Mouse (Mus musculus) heart, embryonic 15.5 days (tissue): ENCODE measurements around the gene Zfp260. TPM values are rescaled to one million over a fixed set of nuclear protein-coding genes. Genes with fewer than 3 reads are reported as not detected.

Experiments used
- ATAC-seq: fragments of 200-750 bp; cut with Nextera tagmentation; replicated peaks from 2 replicates; pipeline ENCODE4 v1.8.0; 2017; ENCODE audit warnings: low read depth, moderate TSS enrichment; ENCODE audit not compliant: insufficient number of reproducible peaks, insufficient read depth, low FRiP score
- H3K27ac ChIP-seq: fragments of 300-500 bp; sonication (generic); 2 replicates; pipeline ENCODE4 v1.5.1; 2015; ENCODE audit warnings: mild to moderate bottlenecking, inconsistent platforms
- H3K27me3 ChIP-seq: fragments of 300-500 bp; sonication (generic); 2 replicates; pipeline ENCODE4 v1.6.1; 2015; ENCODE audit warnings: inconsistent platforms
- H3K36me3 ChIP-seq: fragments of 300-500 bp; sonication (generic); 2 replicates; pipeline ENCODE4 v1.6.1; 2015; ENCODE audit warnings: mild to moderate bottlenecking, inconsistent platforms
- H3K4me1 ChIP-seq: fragments of 300-500 bp; sonication (generic); replicated peaks from 2 replicates; pipeline ENCODE4 v1.6.1; 2015; ENCODE audit warnings: inconsistent platforms
- H3K4me2 ChIP-seq: fragments of 300-500 bp; sonication (generic); 2 replicates; pipeline ENCODE4 v1.6.1; 2015; ENCODE audit warnings: inconsistent platforms, mild to moderate bottlenecking, moderate library complexity
- H3K4me3 ChIP-seq: fragments of 300-500 bp; sonication (generic); 2 replicates; pipeline ENCODE4 v1.5.1; 2015; ENCODE audit warnings: mild to moderate bottlenecking, inconsistent platforms
- H3K9ac ChIP-seq: fragments of 300-500 bp; sonication (generic); 2 replicates; pipeline ENCODE4 v1.6.1; 2015; ENCODE audit warnings: mild to moderate bottlenecking, inconsistent platforms
- H3K9me3 ChIP-seq: fragments of 300-500 bp; sonication (generic); replicated peaks from 2 replicates; pipeline ENCODE4 v1.6.1; 2016; ENCODE audit warnings: inconsistent platforms
- WGBS: fragments of 180-500 bp; shearing (Covaris S2); methylation state at CpG from one replicate; pipeline ENCODE4 v1.1.7; 2015; ENCODE audit warnings: mixed read lengths; 5-methylcytosine and 5-hydroxymethylcytosine counted together
- polyA plus RNA-seq: library from polyadenylated mRNA; unstranded; fragments of >200 nt; fragmentation: Nextera tagmentation; extraction: Ambion mirVana; gene quantifications from 2 replicates; pipeline ENCODE4 v1.2.1, GENCODE M21; 2015

Zfp260 gene
- polyA plus RNA-seq = 72.9 and 75.3 TPM in 2 replicates

DNA sequence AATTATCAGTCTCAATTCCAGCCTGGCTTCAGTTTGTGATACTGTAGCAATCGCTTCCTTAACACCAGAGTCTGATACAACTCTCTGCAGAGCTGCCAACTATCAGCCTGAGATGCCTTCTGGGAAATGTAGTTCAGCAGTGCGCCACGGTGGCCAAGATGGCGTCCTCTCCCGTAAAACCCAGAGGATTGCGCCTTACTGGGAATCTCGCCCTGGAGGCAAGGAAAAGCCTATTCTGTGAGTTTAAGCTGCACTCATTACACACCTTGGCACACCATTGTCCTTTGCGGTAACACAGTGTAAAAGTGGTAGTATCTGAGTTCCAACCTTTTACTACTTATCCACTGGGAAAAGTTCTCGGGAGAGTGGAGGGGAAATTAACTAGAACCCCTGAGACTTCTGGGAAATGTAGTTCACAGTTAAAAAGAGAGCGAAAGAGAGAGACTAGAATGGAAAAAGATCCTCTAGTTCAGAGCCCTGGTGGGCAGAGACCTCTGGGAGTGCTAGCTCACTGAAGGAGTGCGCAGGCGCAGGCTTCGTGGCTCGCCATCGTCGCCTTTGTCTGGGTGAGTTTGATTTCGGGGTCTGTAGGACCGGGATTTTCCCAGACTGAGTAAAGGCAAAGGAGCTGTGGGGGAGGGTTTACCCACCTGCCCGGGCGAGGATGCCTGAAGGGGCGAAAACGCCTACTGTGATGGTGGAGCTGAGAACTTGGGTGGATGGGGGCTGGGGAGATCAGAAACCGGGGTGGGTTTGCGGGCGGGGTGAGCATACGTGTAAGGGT, at the start of gene Zfp260:
TSS of gene Zfp260 (plus strand) at position 132 of the 784 bp plus-strand sequence.
- WGBS = under 1% methylated on average over 26 of the region's 26 CpGs
- Histone ChIP-seq H3K36me3 (peaks cover 14% of the 10 kb centered on the region), H3K27me3 (no peaks in the 10 kb centered on the region), H3K9me3 (no peaks in the 10 kb centered on the region), H3K27ac (peak within 1 kb of the TSS; percentile 99), H3K4me1 (peaks cover 29% of the 10 kb centered on the region), H3K4me3 (peak within 1 kb of the TSS; percentile 86), H3K4me2 (peak within 1 kb of the TSS; percentile 74), H3K9ac (peak within 1 kb of the TSS; percentile 87)
- peak; percentile 79 for ATAC-seq

DNA sequence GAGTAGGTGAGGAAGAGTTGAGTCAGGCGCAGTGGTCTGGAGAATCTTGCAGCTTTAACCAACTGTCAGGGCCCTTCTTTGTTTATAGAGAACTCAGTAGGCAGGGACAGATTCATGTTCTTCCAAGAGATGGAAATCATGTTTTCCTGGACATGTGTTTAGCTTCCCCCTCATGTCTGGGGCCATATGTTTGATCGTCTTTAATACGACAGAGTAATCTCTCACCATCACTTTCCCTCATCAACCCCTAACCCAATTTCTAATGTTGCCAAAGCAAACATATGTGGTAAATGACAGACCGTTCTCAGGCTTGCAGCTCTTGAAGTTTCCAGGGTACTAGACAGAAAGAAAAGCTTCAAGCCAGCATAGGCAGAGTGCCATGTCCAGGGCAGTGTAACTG, 46.5 kb upstream of the Zfp260 start:
- Histone ChIP-seq H3K36me3 (no peaks in the 10 kb centered on the region), H3K4me3 (no peak overlapping the region), H3K4me2 (no peak overlapping the region), H3K9ac (no peak overlapping the region), H3K9me3 (no peaks in the 10 kb centered on the region), H3K4me1 (peaks cover 5% of the 10 kb centered on the region), H3K27me3 (no peaks in the 10 kb centered on the region), H3K27ac (no peak overlapping the region)
- WGBS = 58% methylated on average over 4 of the region's 4 CpGs
- ATAC-seq = no peak

DNA sequence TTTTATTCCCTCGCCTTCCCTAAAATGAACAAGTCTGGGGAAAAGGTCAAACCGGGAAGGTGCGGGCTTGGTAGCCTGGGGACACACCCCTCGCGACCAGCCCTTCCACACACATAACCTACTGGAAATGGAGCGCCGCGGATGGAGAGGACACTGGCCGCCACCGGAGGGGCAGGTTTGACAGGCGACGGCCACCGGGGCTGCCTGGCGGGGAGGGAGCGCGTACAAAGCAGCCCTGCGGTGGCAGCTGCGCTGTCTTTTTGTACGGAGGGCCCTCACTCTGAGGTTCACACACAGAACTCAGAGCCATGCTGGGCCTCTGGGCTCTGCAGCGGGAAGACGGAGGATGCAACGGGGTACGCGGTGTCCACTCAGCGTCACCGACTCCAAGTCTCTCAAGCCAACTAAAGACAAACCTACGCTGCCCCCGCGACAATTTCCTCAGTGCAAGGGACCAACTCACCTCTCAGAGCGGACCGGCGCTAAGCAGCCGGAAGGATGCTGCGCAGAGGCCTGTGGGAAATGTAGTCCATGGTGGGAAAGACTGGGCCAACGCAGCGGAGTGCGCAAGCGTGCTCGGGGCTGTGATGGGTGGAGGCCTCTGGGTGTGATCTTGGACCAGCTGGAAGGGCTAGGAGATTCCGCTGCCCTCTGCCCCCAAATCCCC, 43.6 kb upstream of the Zfp260 start, which contains the start of gene Zfp14:
TSS of gene Zfp14 (minus strand) at position 499 of the 667 bp plus-strand sequence.
- H3K36me3 ChIP-seq = peaks cover 6% of the 10 kb centered on the region
- ATAC-seq = peak; percentile 97
- H3K27me3 ChIP-seq = no peaks in the 10 kb centered on the region
- H3K27ac ChIP-seq = peak within 1 kb of the TSS; percentile 68
- peak within 1 kb of the TSS; percentile 66 for H3K9ac ChIP-seq
- H3K9me3 ChIP-seq = no peaks in the 10 kb centered on the region
- H3K4me2 ChIP-seq = peak within 1 kb of the TSS; percentile 84
- WGBS = under 1% methylated on average over 40 of the region's 40 CpGs
- peak within 1 kb of the TSS; percentile 63 for H3K4me3 ChIP-seq
- peaks cover 5% of the 10 kb centered on the region for H3K4me1 ChIP-seq

DNA sequence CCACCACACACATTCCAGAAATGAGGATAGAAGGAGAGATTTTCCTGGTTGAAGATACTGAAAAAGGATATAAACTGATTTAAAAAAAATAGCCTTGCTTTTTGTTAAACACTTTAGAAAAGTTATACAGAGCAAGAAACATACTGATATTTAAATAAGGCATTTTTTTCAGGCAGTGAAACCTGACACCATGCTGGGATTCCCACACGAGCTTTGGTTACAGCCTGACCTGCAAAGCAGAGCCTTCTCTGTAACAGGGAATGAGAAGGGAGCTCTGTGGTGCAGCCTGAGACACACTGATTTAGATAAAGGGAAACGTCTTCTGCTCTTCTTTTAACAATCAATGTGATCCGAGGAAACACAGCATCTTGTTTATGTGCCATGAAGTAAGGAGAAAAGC, 41.0 kb upstream of the Zfp260 start:
- Histone ChIP-seq H3K27me3 (no peaks in the 10 kb centered on the region), H3K9ac (no peak overlapping the region)
- ATAC-seq = no peak

DNA sequence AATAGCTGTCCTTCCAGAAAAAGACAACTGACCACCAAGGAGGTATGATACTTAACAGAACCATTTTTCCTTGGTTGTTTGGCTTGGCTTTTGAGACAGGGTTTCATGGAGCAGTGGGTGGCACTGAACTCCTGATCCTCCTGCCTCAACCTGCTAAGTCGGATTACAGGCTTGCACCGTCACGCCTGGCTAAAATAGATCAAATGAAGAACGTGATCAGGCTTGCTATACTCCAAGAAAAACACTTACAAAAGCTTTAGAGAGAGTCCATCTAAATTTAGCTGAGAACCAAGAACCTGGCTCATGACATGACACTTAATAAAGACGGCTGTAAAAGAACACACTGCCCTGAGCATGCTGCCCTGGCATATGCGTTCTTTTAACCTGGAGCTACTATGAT, 34.2 kb upstream of the Zfp260 start:
- WGBS = 59% methylated on average over 6 of the region's 6 CpGs

More for the DNA sequence above, 41.0 kb upstream of the Zfp260 start:
- Histone ChIP-seq H3K36me3 (peaks cover 19% of the 10 kb centered on the region), H3K27ac (0 out of 2 replicates have a peak overlapping the region, but pooled peaks have one; percentile 1), H3K4me2 (no peak overlapping the region), H3K9me3 (no peaks in the 10 kb centered on the region), H3K4me3 (no peak overlapping the region), H3K4me1 (peaks cover 5% of the 10 kb centered on the region)
- 4% methylated on average over 3 of the region's 3 CpGs for WGBS

DNA sequence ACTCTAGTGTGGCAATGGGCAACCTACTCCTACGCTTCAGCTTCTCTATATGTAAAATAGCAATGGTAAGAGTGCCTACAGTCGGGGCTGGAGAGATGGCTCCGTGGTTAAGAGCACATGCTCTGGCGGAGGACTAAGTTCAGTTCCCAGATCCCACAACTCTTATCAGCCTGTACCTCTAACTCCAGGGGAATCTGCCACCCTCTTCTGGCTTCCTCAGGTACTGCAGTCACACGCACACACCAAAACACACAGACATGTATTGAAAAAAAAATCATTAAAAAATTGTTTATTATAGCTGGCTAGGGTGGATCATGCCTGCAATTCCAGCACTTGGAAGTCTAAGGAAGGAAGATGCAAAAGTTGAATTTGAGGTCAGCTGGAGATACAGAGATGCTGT, 32.1 kb upstream of the Zfp260 start:
- H3K4me1 ChIP-seq = 0 out of 2 replicates have a peak, but pooled peaks cover 6% of the 10 kb centered on the region
- H3K27ac ChIP-seq = no peak overlapping the region
- no peak overlapping the region for H3K4me2 ChIP-seq
- no peaks in the 10 kb centered on the region for H3K9me3 ChIP-seq
- 90% methylated on average over 5 of the region's 5 CpGs for WGBS
- peaks cover 16% of the 10 kb centered on the region; the same call in 1 of the 2 replicates for H3K36me3 ChIP-seq
- ATAC-seq = no peak
- H3K4me3 ChIP-seq = no peak overlapping the region
- H3K27me3 ChIP-seq = no peaks in the 10 kb centered on the region
- no peak overlapping the region for H3K9ac ChIP-seq

More for the DNA sequence above, 34.2 kb upstream of the Zfp260 start:
- no peak overlapping the region for H3K4me3 ChIP-seq
- H3K4me2 ChIP-seq = no peak overlapping the region
- H3K27ac ChIP-seq = peak overlapping the region; percentile 47
- 0 out of 2 replicates have a peak, but pooled peaks cover 6% of the 10 kb centered on the region for H3K4me1 ChIP-seq
- no peaks in the 10 kb centered on the region for H3K27me3 ChIP-seq
- no peak for ATAC-seq
- H3K9ac ChIP-seq = no peak overlapping the region
- H3K36me3 ChIP-seq = peaks cover 35% of the 10 kb centered on the region
- H3K9me3 ChIP-seq = no peaks in the 10 kb centered on the region

DNA sequence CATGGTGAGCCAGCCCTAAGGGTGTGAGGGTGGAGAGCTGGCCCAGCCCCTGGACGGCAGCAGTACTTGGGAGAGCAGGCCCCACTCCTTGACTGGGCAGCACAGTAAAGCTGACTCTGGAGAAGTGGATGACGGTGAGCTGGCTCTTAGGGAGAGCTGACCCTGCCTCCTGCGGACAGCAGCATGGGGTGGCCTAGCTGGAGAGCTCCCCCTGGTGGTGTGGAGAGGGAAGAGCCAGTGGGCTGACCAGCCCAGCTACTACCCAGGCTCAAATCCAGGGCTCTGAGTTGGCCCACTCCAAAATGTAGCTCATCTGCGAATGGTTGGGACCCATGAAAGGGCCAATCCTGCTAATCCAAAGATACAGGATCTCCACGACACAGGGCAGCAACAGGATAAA, 30.0 kb upstream of the Zfp260 start:
- no peaks in the 10 kb centered on the region for H3K27me3 ChIP-seq
- peaks cover 9% of the 10 kb centered on the region; the same call in 1 of the 2 replicates for H3K36me3 ChIP-seq
- no peak for ATAC-seq
- H3K4me2 ChIP-seq = no peak overlapping the region
- H3K4me3 ChIP-seq = no peak overlapping the region
- 75% methylated on average over 5 of the region's 5 CpGs for WGBS
- 0 out of 2 replicates have a peak, but pooled peaks cover 6% of the 10 kb centered on the region for H3K4me1 ChIP-seq
- no peak overlapping the region for H3K27ac ChIP-seq
- no peaks in the 10 kb centered on the region for H3K9me3 ChIP-seq
- no peak overlapping the region for H3K9ac ChIP-seq

DNA sequence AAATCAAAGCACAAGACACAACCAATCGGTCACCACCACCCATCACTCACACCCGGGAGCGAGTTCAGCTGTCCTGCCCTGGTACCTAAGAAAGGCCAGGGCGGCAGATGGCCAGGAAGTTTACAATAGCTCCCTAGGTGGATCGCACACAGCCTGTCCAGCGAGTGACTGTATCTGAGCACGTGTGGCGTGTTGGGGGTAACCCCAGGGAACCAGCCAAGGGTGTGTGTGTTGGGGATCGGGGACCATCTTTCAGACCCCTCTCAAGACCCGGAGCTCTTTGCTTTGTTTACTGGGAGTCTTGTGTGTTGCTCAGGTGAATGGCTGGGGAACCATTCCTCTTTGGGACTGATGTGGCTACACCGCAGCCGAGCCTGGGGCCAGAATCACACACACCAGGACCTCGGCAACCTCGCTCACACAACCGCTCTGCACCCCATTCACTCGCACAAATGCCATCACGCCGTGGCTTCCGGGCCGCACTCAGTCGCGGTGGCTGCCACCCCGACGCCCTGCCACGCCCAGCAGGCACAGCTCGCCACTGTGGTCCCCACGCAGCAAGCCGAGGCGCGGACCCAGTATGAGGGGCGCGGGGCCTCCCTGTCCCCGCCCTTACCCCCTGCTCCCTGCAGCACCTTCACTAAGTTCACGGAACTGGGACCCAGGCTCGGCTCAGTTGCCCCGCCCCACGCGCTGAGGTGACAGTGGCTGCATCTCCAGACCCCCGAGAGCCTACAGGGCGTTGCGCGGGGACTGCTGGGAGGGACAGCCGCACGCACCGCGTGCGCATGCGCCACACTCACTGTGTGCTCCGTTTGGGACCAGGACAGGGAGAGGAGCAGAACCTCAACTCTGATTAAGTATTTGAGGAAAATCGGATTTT, 22.2 kb upstream of the Zfp260 start, which contains the start of gene Zfp82:
TSS of gene Zfp82 (minus strand) at position 755 of the 883 bp plus-strand sequence.
- Histone ChIP-seq H3K9ac (peak within 1 kb of the TSS; percentile 77), H3K4me3 (peak within 1 kb of the TSS; percentile 78)
- under 1% methylated on average over 50 of the region's 50 CpGs for WGBS

DNA sequence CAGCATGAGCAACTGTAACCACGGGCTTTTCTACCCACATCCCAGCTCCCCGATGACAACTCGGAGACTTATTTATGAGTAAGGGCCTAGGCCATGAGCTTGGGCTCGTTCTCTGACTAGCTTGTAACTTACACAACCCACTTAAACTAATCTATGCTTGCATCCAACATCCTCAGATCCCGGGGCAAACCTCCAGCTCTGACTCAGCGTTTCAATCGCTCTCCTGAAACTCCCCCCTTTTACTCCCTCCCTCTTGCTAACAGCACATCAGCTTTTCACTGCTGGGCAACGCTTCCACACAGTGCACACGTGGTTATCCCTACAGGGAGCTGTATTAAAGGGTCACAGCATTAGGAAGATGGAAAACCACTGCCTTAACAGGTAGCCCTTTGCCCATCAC, 8.1 kb upstream of the Zfp260 start:
- no peaks in the 10 kb centered on the region for H3K27me3 ChIP-seq
- H3K9ac ChIP-seq = no peak overlapping the region
- ATAC-seq = no peak
- peaks cover 10% of the 10 kb centered on the region for H3K4me1 ChIP-seq
- 83% methylated on average over 9 of the region's 9 CpGs for WGBS
- H3K27ac ChIP-seq = no peak overlapping the region
- no peak overlapping the region for H3K4me3 ChIP-seq
- H3K36me3 ChIP-seq = peaks cover 4% of the 10 kb centered on the region
- no peaks in the 10 kb centered on the region for H3K9me3 ChIP-seq
- H3K4me2 ChIP-seq = no peak overlapping the region

More for the DNA sequence above, 22.2 kb upstream of the Zfp260 start, which contains the start of gene Zfp82:
- H3K27me3 ChIP-seq = no peaks in the 10 kb centered on the region
- H3K9me3 ChIP-seq = no peaks in the 10 kb centered on the region
- peak; percentile 87 for ATAC-seq
- peaks cover 2% of the 10 kb centered on the region; the same call in 1 of the 2 replicates for H3K36me3 ChIP-seq
- H3K27ac ChIP-seq = peak within 1 kb of the TSS; percentile 71
- peak within 1 kb of the TSS; percentile 90 for H3K4me2 ChIP-seq
- H3K4me1 ChIP-seq = peaks cover 3% of the 10 kb centered on the region; the same call in 1 of the 2 replicates

DNA sequence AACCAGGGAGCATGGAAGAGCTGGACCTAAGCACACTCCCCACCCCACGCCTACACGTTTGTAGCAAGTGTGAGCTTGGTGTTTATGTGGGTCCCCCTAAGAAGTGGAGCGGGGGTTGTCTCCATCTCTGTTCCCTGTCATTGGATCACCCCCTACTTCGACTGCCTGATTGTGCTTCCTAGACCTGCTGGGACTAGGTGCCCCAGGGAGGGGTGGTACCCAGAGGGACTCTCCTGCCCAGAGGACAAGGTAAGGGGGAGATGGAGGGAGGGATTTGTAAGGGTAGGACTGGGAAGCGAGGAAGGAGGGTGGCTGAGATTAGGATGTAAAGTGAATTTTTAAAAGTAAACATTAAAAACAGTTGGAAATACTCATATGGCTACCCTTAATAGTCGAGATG, 5.2 kb upstream of the Zfp260 start:
- Histone ChIP-seq H3K9me3 (no peaks in the 10 kb centered on the region), H3K4me3 (peak overlapping the region; percentile 67), H3K36me3 (peaks cover 4% of the 10 kb centered on the region), H3K27ac (no peak overlapping the region), H3K27me3 (no peaks in the 10 kb centered on the region), H3K9ac (peak overlapping the region; percentile 64), H3K4me2 (peak overlapping the region; percentile 79), H3K4me1 (peaks cover 16% of the 10 kb centered on the region)
- no peak for ATAC-seq
- WGBS = 13% methylated on average over 6 of the region's 6 CpGs
